Comparison of ENCODE assay signal across 22 mouse cellular contexts in genomic region chr1:3912499-3912898, GRCm38 (mm10).
"Had no signal": no experiment of that assay in that cellular context is flagged by ENCODE, and none has a peak within 500 bp of the region (broad histone marks: within the 10 kb centered on the region; RNA-seq: fewer than 3 reads in every experiment).

No protein-coding gene starts in this region.

- H3K4me1 ChIP-seq: liver, embryonic 13.5 days; liver, embryonic 15.5 days; midbrain, embryonic 15.5 days; neural tube, embryonic 12.5 days had no signal

- H3K27ac ChIP-seq: liver, embryonic 13.5 days; liver, embryonic 15.5 days; lung, embryonic 15.5 days; macrophage; midbrain, embryonic 13.5 days; midbrain, embryonic 15.5 days; neural tube, embryonic 12.5 days had no signal

- H3K9ac ChIP-seq: liver, embryonic 13.5 days; liver, embryonic 15.5 days; liver, postnatal 0 days; lung, embryonic 15.5 days; midbrain, embryonic 13.5 days; midbrain, embryonic 15.5 days; neural tube, embryonic 12.5 days had no signal

- H3K36me3 ChIP-seq: liver, embryonic 13.5 days; liver, embryonic 15.5 days; lung, embryonic 15.5 days; midbrain, embryonic 13.5 days; midbrain, embryonic 15.5 days; neural tube, embryonic 12.5 days had no signal

- H3K9me3 ChIP-seq: liver, embryonic 13.5 days; liver, embryonic 15.5 days; lung, embryonic 15.5 days; midbrain, embryonic 13.5 days; midbrain, embryonic 15.5 days; neural tube, embryonic 12.5 days had no signal

- H3K4me3 ChIP-seq: liver, embryonic 13.5 days; liver, embryonic 15.5 days; lung, embryonic 15.5 days; megakaryocyte, embryonic 14.5 days; midbrain, embryonic 13.5 days; midbrain, embryonic 15.5 days; neural tube, embryonic 12.5 days had no signal

- H3K4me2 ChIP-seq: liver, embryonic 13.5 days; liver, embryonic 15.5 days; lung, embryonic 15.5 days; midbrain, embryonic 11.5 days; midbrain, embryonic 13.5 days; midbrain, embryonic 15.5 days; neural tube, embryonic 12.5 days had no signal

- ATAC-seq: liver, postnatal 0 days; lung, postnatal 0 days; midbrain, embryonic 13.5 days; midbrain, embryonic 15.5 days had no signal

- DNase-seq: liver, embryonic 13.5 days; liver, postnatal 0 days; lung, adult 2 months; lung, postnatal 14 days; lung, postnatal 36 days; retina, postnatal 1 day; right cerebral cortex, adult 18-20 months; right cerebral cortex, postnatal 25 days; right cerebral cortex, postnatal 4 days; spleen, adult 18-20 months; thymus, adult 18-20 months; thymus, postnatal 14 days; thymus, postnatal 36 days had no signal

- H3K27me3 ChIP-seq: liver, embryonic 13.5 days; liver, embryonic 15.5 days; lung, embryonic 15.5 days; megakaryocyte, embryonic 14.5 days; midbrain, embryonic 13.5 days; midbrain, embryonic 15.5 days; neural tube, embryonic 12.5 days had no signal
